Mouse (Mus musculus): ENCODE measurements around the gene Gm21244. TPM values are rescaled to one million over a fixed set of nuclear protein-coding genes. Genes with fewer than 3 reads are reported as not detected.

Gm21244 gene
- not detected for total RNA-seq (2023)

GRCm38 (mm10) chrY:7169193-7169592 is at the start of gene Gm21244:
Gene Gm21244 (minus strand): TSS chrY:7169293.

Other genes with a start within 250 kb of the Gm21244 start
- gene Gm28998, start 84.5 kb upstream of the Gm21244 start, total RNA-seq (2023): not detected
- gene Gm21788, start 235.7 kb upstream of the Gm21244 start, total RNA-seq (2023): not detected